Mouse (Mus musculus) gastrocnemius, adult 8-10 months (tissue): ENCODE data around the gene Mrpl45. TPM values are rescaled to one million over a fixed set of nuclear protein-coding genes. Genes with fewer than 3 reads are reported as not detected.
A peak's percentile ranks its signal among the peaks of the same experiment; 100 is the strongest.
"Not testable (repeated sequence)": the region's sequence is repeated elsewhere in the genome, so short reads cannot be mapped to it uniquely, and the experiment has no call there.

Experiments
- DNase-seq, 2 experiments: peaks; one replicate each; pipeline ENCODE4 v3.0.0; 2022; ENCODE audit warnings: low spot score in 2 of 2
- total RNA-seq, 4 experiments: library from RNA; stranded (reverse); gene quantifications; 2 replicates each; pipeline ENCODE4 v1.2.4; 2022

Mrpl45 gene
- total RNA-seq, 4 experiments from 2014 or later: 31.8 to 39.5 (median 36.0) TPM

DNA sequence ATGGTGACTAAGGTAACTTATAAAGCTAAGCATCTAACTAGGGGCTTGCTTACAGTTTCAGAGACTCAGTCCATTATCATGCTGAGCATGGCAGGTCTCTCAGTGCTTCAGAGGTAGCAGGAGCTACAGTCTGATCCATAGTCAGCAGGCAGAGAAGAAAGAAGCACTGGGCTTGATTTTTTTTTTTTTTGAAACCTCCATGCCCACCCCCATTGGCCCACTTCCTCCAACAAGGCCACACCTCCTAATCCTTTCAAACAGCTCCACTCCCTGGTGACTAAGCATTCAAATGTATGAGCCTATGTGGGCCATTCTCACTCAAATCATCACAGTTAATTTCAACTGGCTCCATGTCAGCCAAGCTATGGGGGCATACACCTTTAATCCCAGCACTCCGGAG is 22.8 kb upstream of the Mrpl45 start:
- no peak for DNase-seq

DNA sequence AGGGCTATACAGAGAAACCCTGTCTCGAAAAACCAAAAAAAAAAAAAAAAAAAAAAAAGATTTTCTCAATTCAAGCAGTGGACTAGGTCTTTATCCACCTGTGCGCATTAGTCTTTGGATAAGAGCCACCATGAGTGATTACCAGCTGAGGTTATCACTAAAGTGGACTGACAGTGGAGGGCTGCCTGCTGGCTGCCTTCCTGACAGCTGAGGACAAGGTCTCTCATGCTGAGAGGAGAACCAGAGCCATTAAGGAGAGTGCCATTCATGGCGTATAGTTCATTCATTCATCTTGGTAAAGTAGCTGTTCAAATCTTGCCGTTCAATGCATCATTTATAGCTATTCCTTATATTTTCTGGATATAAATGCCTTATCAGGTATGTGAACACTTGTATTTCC is 19.0 kb upstream of the Mrpl45 start:
- no peak for DNase-seq

DNA sequence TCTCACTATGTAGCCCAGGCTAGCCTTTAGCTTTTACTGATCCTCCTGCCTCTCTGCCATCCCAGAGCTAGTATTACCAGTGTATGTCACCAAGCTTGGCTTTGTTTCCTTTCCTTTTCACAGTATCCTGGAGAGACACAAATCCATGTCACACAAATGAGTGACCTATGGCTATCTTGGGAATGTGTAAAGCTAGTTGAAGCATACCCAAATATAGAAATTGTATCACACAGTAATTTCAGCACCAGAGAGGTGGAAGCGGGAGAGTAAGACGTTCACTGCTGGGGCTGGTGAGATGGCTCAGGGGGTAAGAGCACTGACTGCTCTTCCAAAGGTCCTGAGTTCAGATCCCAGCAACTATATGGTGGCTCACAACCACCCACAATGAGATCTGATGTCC is 15.6 kb upstream of the Mrpl45 start:
- no peak for DNase-seq

DNA sequence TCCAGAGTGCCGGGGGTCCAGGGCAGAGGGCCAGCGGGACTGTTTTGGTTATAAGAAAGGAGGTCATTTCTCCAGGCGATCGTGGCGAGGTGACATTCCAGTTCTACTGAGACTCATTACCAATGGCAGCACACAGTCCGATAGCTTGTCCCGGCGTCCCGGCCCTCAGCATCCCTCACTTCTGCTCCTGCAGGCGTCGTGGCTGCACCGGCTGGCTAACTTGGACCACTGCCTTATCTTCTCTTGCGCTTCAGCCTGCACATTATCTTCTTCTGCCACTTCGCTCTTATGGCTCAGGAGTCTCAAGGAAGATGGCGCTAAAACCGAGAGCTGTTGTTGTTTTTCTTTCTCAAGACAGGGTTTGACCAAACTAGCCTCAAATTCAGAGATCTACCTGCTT is 14.1 kb upstream of the Mrpl45 start:
- DNase-seq: no peak

DNA sequence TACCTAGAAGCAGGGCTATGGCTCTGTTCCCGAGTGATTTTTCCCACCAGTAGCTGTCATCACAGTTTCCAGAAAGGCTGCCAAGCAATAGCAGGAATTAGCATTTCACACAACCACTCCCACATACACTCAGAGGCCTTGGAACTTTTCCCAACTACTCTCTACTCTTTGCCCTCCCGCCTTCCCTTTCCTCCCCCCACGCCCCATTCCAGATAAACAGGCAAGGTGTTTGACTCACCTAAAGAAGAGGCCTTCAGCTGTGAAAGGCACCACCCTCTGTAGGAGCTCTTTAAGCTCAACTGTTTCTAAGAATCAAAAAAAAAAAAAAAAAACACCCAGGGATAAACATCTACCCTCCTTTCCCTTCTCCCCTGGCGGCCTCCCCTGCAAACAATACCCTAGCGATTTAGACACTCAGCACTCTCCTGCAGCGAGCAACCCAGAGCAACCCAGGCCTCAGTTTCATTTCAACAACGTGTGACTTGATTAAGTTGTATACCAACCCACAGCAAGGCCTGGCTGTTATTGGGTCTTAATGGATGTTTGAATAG is 13.2 kb upstream of the Mrpl45 start:
- DNase-seq: peak in 1 of 2 experiments; percentile 37

DNA sequence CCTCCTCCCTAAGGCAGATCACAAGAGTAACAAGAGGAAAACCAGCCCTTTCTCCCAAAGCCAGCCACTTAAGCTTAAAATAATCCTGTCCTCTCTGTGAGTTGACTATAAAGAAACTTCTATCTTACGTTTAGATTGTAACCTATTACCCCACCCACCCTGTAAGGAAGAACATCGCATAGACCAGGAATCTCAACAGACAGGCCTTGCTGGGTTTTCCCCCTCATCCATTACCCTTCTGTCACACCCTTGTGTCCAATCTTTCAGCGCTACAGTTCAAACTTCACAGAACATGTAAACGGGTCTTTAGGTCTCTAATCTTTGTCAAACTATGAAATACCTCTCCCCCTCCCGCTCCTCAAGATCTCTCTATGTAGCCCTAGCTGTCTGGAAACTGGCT is 10.9 kb upstream of the Mrpl45 start:
- DNase-seq: no peak

DNA sequence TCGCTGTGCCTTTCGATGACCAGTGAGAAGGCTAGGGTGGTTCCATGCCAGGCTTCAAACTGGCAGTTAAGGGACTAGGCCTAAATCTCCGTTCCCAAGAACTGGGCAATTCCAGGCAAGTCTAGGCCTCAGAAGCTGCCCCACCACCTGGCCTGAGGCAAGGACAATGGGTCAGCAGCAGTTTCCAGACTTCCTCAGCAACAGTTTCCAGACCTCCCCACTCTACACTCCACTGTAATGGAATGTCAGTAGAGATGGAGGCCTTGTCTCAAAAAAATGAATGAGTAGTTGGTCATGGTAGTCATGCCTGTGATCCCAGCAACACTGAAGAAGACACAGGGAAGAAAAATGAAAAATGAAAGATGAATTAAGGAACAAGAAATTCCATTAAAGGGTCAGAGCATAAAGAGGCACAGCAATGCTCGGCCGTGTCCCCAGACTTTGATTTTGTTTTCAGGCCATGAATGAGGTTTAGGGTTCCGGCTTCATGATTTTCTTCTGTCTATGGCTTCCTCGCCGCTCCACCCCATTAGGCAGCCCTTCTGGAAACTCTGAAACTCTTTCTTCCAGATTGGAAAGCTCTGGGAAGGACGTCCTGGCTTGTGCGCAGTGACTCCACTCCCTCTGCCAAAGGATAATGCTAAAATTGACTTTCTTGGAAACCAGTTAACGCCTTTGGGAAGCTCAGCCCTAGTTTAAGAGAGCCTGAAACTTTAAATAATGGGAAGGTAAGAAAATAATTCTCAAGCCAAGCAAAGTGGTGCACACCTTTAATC is 8.0 kb upstream of the Mrpl45 start:
- DNase-seq: peak in 1 of 2 experiments; percentile 15

DNA sequence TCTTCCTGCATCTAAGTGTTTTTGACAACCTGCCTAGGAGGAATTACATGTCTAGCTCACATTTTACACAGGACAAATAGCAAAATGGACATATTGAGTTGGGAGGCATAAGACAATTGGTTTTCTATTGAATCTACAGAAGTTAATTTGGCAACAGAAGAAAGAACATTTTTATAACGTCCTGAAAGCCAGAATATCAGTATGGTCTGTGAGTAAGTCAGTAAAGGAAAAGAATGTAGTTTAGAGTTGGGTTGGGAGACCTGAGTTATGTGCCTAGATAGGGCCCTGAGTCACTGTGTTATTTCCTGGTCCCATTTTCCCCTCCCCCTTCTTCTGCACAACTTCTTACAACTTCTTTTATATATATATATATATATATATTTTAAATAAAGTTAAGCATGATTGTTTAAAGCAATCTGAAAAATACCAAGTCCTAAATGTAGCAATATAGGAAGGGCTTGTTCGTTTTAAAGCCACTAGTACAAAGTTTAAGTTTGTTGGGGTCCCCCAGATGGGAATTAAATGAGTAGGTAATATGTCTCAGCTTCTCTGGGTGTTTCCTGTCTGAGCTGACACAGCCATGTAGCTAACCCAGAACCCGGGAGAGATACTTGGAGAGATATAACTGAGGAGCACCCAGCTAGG is 6.6 kb upstream of the Mrpl45 start:
- no peak for DNase-seq

DNA sequence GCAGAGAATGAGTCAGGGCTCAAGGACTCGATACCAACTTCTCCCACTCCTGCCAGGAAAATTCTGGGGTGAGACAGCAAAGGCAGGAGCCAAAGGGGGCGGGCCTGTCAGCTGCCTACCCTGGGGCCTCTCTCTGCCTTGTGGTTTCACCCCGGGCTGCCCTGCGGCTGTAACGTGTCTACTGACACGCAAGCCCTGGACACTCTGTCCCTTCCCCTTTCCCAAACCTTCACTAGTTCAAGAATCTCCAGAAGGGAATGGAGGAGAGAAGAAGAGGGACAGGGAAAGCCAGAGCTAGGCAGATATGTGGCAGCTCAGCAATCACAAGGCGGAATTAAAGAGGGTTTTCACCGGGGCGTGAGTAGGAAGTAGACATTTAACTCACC is 6.1 kb upstream of the Mrpl45 start:
- peak; percentile 85 for DNase-seq

DNA sequence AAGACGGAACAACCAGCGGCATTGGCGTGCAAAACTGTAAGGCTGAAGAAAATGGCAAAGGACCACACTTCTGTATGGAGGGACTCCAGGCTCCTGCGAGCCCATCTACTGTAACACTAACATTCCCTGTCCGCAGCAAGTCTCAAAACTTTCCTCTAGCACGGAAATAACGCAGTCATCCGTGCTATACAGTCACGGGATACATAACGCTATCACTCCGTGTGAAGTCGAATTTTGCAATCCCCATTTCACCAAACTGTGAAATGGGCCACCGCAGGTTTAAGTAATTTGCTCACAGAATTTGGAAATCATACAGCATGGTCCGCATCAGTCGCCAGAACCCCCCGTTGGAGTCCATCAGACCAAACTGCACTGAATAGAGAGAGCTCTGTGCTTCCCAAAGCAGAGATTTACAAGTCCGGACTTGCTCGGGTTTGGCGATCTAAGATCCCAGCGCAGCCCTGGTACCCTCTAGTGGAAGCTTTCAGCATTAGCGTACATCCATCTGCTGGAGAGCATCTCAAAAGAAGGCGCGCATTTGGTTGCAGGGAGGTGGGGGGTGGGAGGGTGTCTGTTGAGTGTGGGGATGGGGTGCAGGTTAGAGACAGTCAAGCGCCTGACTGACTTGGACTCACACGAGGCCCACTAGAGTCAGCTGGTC is 5.5 kb upstream of the Mrpl45 start:
- peak; percentile 51 to 70 for DNase-seq

DNA sequence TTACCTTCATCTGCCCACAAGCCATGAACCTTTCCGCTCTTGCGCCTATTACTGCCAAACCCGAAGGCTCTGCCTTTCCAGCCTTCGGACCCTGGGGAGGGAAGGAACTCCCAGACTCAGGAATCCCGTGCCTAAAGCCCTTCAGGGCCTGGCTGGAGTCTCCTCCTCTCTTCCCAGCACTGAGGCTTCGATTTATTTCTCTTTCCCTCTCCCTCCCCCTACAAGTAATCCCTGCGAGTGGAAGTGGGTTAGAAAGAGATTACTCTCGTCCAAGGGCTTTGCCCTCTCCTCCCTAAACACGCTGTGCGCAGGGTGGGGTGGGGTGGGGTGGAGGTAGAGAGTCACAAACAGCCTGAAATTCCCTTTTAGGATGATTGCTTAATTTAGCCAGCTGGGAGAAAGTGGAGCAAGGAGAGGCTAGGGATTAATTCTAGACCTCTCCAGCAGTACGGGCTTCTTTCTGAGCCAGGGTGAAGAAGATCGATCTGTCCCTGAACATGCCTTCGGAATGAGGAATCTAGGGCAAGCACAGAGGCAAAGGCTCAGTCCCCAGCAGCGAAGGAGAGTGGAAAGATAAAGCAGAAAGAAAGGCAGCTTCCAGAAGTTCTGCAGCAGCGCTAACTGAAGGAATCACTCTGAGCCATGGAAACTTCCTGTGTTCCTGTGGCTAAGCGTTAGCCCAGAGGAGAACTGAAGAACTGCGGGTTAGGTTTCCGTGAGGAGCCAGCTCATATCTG is 4.5 kb upstream of the Mrpl45 start:
- DNase-seq: peak in 1 of 2 experiments; percentile 30

DNA sequence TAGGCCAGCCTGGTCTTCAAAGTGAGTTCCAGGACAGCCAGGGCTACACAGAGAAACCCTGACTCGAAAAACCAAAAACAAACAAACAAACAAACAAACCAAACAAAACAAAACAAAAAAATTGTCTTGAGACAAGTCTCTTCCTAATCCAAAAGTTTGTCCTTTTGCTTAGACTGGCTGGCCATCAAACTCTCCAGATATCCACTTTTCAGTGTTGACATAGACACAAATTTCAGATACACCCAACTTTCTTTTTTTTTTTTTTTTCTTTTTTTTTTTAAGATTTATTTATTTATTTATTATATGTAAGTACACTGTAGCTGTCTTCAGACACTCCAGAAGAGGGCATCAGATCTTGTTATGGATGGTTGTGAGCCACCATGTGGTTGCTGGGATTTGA is 2.6 kb upstream of the Mrpl45 start:
- DNase-seq: not testable (repeated sequence)

DNA sequence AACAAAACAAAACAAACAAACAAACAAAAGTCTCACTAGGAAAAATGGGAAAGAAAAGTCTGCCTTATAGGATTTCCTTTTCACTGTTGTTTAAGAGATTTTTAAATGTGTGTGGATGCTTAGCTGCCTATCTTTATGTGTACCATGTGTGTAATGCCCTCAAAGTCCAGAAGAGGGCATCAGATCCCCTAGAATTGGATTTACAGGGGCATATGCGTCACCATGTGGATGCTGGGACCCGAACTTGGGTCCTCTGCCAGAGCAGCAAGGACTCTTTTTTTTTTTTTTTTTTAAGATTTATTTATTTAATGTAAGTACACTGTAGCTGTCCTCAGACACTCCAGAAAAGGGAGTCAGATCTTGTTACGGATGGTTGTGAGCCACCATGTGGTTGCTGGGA is 1.4 kb upstream of the Mrpl45 start:
- no peak for DNase-seq

DNA sequence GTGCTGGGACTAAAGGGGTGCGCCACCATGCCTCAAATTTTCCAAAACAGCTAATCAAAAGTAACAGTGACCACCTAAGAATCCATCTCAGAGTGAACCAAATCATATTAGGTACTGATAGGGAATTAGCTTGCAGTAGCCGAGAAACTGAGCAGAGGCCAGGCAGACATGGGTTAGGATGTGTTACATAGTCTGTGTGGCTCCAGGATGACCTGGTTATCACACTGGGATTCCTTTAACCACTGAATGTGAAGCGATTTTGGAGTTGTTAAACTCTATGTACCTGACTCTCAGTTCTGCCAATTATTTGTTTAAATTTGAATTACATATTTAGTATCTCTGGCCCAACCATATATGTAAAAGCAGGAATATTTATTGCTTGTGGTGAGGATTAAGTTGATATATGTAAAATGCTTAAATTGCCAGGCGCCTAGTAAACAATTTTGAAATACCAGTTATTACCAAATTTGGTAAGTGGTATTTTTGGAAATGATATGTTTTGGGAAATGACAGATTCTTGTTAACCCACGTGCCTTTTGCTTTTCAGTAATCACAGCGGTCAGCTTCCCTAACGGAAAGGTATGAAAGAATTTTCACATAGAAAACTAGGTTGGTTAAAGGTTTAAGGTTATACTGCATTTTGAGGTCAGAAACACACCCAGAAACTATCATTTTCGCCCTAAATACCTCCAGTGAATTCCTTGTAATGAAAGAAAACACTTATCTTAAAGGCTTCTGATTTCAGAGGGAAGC is 589 bp upstream of the Mrpl45 start:
- DNase-seq: no peak

DNA sequence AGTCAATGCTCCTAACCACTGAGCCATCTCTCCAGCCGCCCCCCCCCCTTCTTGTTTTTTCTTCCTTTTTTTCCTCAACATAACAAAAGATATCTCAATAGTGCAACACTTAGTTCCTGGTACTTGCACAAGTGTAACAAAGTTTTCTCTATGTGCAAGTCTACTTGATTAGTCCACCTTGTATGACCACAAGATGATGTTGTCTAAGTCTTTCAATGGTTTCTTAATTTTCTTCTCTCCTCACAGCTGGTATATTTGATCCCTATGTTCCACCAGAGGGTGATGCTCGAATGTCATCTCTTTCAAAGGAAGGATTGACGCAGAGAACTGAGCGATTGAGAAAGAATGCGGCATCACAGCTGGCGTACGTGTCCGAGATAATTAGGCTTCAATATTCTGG is 5.7 kb downstream of the Mrpl45 start:
- no peak for DNase-seq

DNA sequence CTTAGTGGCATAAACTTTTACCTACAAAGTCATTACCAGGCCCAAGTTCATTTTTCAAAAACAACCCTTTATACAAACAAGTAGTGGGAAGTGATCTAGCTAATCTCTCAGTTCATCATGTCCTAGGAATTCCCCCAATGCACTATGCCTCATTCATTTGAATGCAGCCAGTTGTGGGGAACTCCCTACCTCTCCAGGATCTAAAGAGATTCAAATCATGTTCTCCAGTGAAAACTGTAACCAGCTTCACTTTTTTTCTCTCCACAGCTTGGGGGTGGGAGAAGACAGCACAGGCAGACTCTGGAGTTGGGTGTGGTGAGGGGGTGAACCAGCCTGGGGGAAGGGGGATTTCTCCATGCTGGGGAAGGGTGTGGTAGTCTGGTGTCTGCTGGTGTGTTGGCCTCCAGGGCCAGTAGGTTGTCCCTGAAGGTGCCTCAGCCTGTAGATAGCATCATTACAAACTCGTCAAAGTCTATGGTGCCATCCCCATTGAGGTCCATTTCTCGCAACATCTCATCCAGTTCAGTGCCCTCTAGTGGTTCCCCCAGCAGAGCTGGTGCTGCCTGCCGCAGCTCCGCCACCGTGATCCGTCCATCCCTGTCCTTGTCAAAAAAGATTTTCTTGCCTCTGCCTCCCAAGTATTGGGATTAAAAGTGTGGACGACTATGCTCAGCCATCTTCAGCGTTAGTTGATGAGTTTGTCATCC is 6.5 kb downstream of the Mrpl45 start:
- DNase-seq: not testable (repeated sequence)

DNA sequence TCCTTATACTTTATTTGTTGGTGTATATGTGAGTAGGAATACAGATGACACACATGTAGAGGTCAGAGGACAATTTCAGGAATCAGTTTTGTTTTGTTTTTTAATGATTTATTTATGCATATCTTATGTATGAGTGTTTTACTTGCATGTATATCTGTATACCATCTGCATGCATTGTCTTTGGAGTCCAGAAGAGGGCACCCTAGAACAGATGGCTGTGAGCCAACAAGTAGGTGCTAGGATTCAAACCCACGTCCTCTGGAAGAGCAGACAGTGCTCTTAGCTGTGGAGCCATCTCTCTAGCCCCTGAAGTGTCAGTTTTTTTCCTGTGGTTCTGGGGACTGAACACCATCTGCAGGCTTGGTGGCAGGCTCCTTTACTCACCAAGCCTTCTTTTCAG is 9.7 kb downstream of the Mrpl45 start:
- DNase-seq: no peak

DNA sequence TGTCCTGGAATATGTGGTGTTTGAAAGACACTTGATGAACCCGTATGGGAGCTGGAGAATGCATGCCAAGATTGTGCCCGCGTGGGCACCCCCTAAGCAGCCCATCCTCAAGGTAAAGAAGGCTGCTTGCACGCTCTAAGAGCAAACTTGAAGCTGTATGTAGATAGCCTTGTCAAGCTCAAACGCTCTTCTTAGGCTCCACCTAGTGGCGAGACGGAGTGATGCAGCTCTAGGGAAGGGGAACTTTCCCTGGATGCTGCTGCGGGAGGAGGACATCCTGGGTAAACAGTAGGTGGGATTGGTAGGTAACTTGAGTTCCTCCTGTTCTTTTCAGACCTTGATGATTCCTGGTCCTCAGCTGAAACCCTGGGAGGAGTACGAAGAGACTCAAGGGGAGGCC is 12.6 kb downstream of the Mrpl45 start:
- DNase-seq: no peak

DNA sequence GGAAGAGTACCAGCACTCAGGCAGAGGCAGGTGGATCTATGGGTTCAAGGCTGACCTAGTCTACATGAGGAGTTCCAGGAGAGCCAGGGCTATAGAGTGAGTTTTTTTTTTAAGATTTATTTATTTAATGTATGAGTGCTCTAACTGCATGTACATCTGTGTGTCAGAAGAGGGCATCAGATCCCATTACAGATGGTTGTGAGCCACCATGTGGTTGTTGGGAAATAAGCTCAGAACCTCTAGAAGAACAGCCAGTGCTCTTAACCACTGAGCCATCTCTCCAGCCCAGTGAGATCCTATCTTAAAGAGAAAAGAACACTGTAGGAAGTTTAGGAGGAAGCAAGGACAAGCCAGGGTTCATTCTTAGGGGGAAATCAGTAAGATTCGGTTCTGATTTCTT is 14.8 kb downstream of the Mrpl45 start:
- no peak for DNase-seq
